Mouse (Mus musculus) olfactory bulb, adult 2 months (tissue): ENCODE data around the gene Kif1a.

Experiments
- CTCF ChIP-seq: fragments of 200-500 bp; IDR thresholded peaks from 2 replicates; pipeline ENCODE4 v1.5.1; 2012; ENCODE audit warnings: low read depth, mild to moderate bottlenecking, low read length, moderate library complexity; ENCODE audit not compliant: insufficient read depth
- POLR2A ChIP-seq: fragments of 200-500 bp; IDR thresholded peaks from 2 replicates; pipeline ENCODE4 v1.6.1; 2012; ENCODE audit warnings: mild to moderate bottlenecking, low read depth, low read length, moderate library complexity; ENCODE audit not compliant: insufficient read depth

GRCm38 (mm10) chr1:93018716-93019115 lies 83.0 kb downstream of the Kif1a start:
- no peak for TF ChIP-seq CTCF
- no peak for TF ChIP-seq POLR2A
